ENCODE assay signal across 7 mouse cellular contexts in genomic region chr4:136159802-136160397, GRCm38 (mm10). TPM values are rescaled to one million over a fixed set of nuclear protein-coding genes. Genes with fewer than 3 reads are reported as not detected.
DNase-seq lines count a peak whose midpoint lies in the region; ATAC-seq lines count a peak whose summit lies in the region.

No protein-coding gene starts in this region.

- no peaks in the 10 kb centered on the region for H3K27me3 ChIP-seq in hindbrain, embryonic 14.5 days (ENCODE audit: control insufficient read depth, insufficient read depth, low read length)

- ATAC-seq in hindbrain, embryonic 14.5 days (ENCODE audit: low FRiP score), result peak; percentile 66; the same call in 1 of the 2 replicates

- H3K4me1 ChIP-seq in hindbrain, embryonic 14.5 days (replicated peaks; ENCODE audit: control insufficient read depth, insufficient read depth, low read length), result peaks cover 7% of the 10 kb centered on the region; the same call in 1 of the 2 replicates

- H3K9ac ChIP-seq in hindbrain, embryonic 14.5 days, result 0 out of 2 replicates have a peak overlapping the region, but pooled peaks have one; percentile 21

- no peak overlapping the region for H3K27ac ChIP-seq in hindbrain, embryonic 14.5 days

- no peak overlapping the region for H3K4me2 ChIP-seq in hindbrain, embryonic 14.5 days (replicated peaks)

- no peak overlapping the region for H3K4me3 ChIP-seq in hindbrain, embryonic 14.5 days (replicated peaks; ENCODE audit: low read length)

- WGBS in hindbrain, embryonic 14.5 days, result under 1% methylated on average over 5 of the region's 5 CpGs

- H3K36me3 ChIP-seq in hindbrain, embryonic 14.5 days (replicated peaks; ENCODE audit: control insufficient read depth, insufficient read depth), result no peaks in the 10 kb centered on the region

- peak; percentile 87 for DNase-seq in R1 (ENCODE audit: low read depth, low spot score)
- peak; percentile 86 for DNase-seq in cerebellum, adult 9-10 months
- peak; percentile 57 to 88 for DNase-seq in frontal cortex, adult 2 months (ENCODE audit: extremely low spot score in 1 of 2, low spot score in 1 of 2)
- DNase-seq in hindbrain, embryonic 14.5 days (ENCODE audit: low spot score), result peak; percentile 93
- DNase-seq in layer of hippocampus, postnatal 25 days (ENCODE audit: extremely low spot score in 1 of 2, low spot score in 1 of 2), result peak; percentile 49 to 77
- peak; percentile 86 for DNase-seq in lung, postnatal 14 days
- peak; percentile 75 for DNase-seq in retina, postnatal 7 days (ENCODE audit: low read depth, low spot score)

- H3K9me3 ChIP-seq in hindbrain, embryonic 14.5 days (ENCODE audit: control insufficient read depth, low read length), result no peaks in the 10 kb centered on the region

RNA-seq across cellular contexts. Expression of gene E2f2, which starts 12.3 kb away (rescaled TPM):
- polyA plus RNA-seq in frontal cortex, adult 2 months (2012; rRNA removed), result 0.25 and 0.34 TPM in 2 replicates
- 1.2 and 1.3 TPM in 2 replicates for polyA plus RNA-seq in hindbrain, embryonic 14.5 days (2014; fragmentation: Nextera tagmentation; extraction: Ambion mirVana)
- 1 to 10 TPM in 1 of 2 experiments, under 1 TPM in 1; 0.59 to 1.2 TPM for total RNA-seq in layer of hippocampus, postnatal 25 days (2021)

RNA-seq across cellular contexts. Expression of gene Id3, which starts 16.6 kb away (rescaled TPM):
- 90.0 and 90.1 TPM in 2 replicates for polyA plus RNA-seq in frontal cortex, adult 2 months (2012; rRNA removed)
- polyA plus RNA-seq in hindbrain, embryonic 14.5 days (2014; fragmentation: Nextera tagmentation; extraction: Ambion mirVana), result 194 and 206 TPM in 2 replicates
- total RNA-seq in layer of hippocampus, postnatal 25 days (2021), result 10 to 100 TPM; 51.7 to 62.5 TPM

RNA-seq across cellular contexts. Expression of gene Asap3, which starts 46.3 kb away (rescaled TPM):
- 4.3 and 4.6 TPM in 2 replicates for polyA plus RNA-seq in frontal cortex, adult 2 months (2012; rRNA removed)
- polyA plus RNA-seq in hindbrain, embryonic 14.5 days (2014; fragmentation: Nextera tagmentation; extraction: Ambion mirVana), result 4.9 TPM in 2 replicates
- 1 to 10 TPM; 2.7 to 4.3 TPM for total RNA-seq in layer of hippocampus, postnatal 25 days (2021)
